Mouse (Mus musculus) hindbrain, embryonic 15.5 days (tissue): ENCODE measurements at regions not wholly inside any gene's neighbourhood (a gene's known extent, or its start where the extent isn't known, plus 50 kb on each side); places are given as distances from the start of the nearest gene placed in this dataset. TPM values are rescaled to one million over a fixed set of nuclear protein-coding genes. Genes with fewer than 3 reads are reported as not detected.

Experiments used
- ATAC-seq: fragments of 200-750 bp; cut with Nextera tagmentation; 2 replicates; pipeline ENCODE4 v1.8.0; 2017; ENCODE audit warnings: low read depth, moderate number of reproducible peaks, moderate TSS enrichment; ENCODE audit not compliant: low FRiP score
- H3K27ac ChIP-seq: fragments of 300-500 bp; sonication (generic); replicated peaks from 2 replicates; pipeline ENCODE4 v1.5.1; 2015; ENCODE audit warnings: mild to moderate bottlenecking, inconsistent platforms
- H3K27me3 ChIP-seq: fragments of 300-500 bp; sonication (generic); 2 replicates; pipeline ENCODE4 v1.6.1; 2015; ENCODE audit warnings: control low read depth, inconsistent platforms
- H3K36me3 ChIP-seq: fragments of 300-500 bp; sonication (generic); 2 replicates; pipeline ENCODE4 v1.6.1; 2015; ENCODE audit warnings: control low read depth, inconsistent platforms
- H3K4me1 ChIP-seq: fragments of 300-500 bp; sonication (generic); replicated peaks from 2 replicates; pipeline ENCODE4 v1.6.1; 2015; ENCODE audit warnings: control low read depth, inconsistent platforms
- H3K4me2 ChIP-seq: fragments of 300-500 bp; sonication (generic); 2 replicates; pipeline ENCODE4 v1.6.1; 2015; ENCODE audit warnings: moderate library complexity, mild to moderate bottlenecking, inconsistent platforms
- H3K4me3 ChIP-seq: fragments of 300-500 bp; sonication (generic); 2 replicates; pipeline ENCODE4 v1.5.1; 2015; ENCODE audit warnings: mild to moderate bottlenecking, inconsistent platforms
- H3K9ac ChIP-seq: fragments of 300-500 bp; sonication (generic); 2 replicates; pipeline ENCODE4 v1.6.1; 2015; ENCODE audit warnings: inconsistent platforms
- H3K9me3 ChIP-seq: fragments of 300-500 bp; sonication (generic); 2 replicates; pipeline ENCODE4 v1.6.1; 2016; ENCODE audit warnings: control low read depth, inconsistent platforms
- WGBS: fragments of 180-500 bp; shearing (Covaris S2); methylation state at CpG from one replicate; pipeline ENCODE4 v1.1.7; 2015; 5-methylcytosine and 5-hydroxymethylcytosine counted together
- microRNA-seq: library from miRNA; unstranded; fragments of <30 nt; microRNA quantifications from one replicate; pipeline ENCODE4, GENCODE M21; 2016

- no peak overlapping the region for H3K9ac ChIP-seq
Measured at GRCm38 (mm10) chr6:73365306-73365705, 104.2 kb downstream of the 4931417E11Rik start.

GRCm38 (mm10) chr6:73334995-73335394, 86.8 kb downstream of the Suclg1 start:
- no peaks in the 10 kb centered on the region for H3K9me3 ChIP-seq
- no peaks in the 10 kb centered on the region for H3K27me3 ChIP-seq
- no peak for ATAC-seq
- no peak overlapping the region for H3K4me2 ChIP-seq
- WGBS, result 70% methylated on average over 6 of the region's 6 CpGs
- no peaks in the 10 kb centered on the region for H3K4me1 ChIP-seq
- no peaks in the 10 kb centered on the region for H3K36me3 ChIP-seq
- no peak overlapping the region for H3K4me3 ChIP-seq
- no peak overlapping the region for H3K27ac ChIP-seq
- H3K9ac ChIP-seq, result no peak overlapping the region

More at GRCm38 (mm10) chr6:73365306-73365705, 104.2 kb downstream of the 4931417E11Rik start:
- no peak for ATAC-seq
- Histone ChIP-seq H3K27ac (no peak overlapping the region), H3K4me3 (no peak overlapping the region), H3K9me3 (no peaks in the 10 kb centered on the region), H3K27me3 (no peaks in the 10 kb centered on the region), H3K36me3 (no peaks in the 10 kb centered on the region), H3K4me2 (no peak overlapping the region), H3K4me1 (peaks cover 9% of the 10 kb centered on the region)
- WGBS, result 92% methylated on average over 9 of the region's 9 CpGs

- Histone ChIP-seq H3K27ac (no peak overlapping the region), H3K9me3 (no peaks in the 10 kb centered on the region), H3K36me3 (no peaks in the 10 kb centered on the region), H3K4me2 (no peak overlapping the region), H3K27me3 (no peaks in the 10 kb centered on the region), H3K4me1 (no peaks in the 10 kb centered on the region), H3K4me3 (no peak overlapping the region), H3K9ac (no peak overlapping the region)
- ATAC-seq, result no peak
- WGBS, result 91% methylated on average over 11 of the region's 11 CpGs
Measured at GRCm38 (mm10) chr6:73329666-73330065, 81.5 kb downstream of the Suclg1 start.

Small RNA genes lying in the stretch of these regions (microRNA-seq; reads per million reads assigned to microRNA genes)
- not detected for gene Gm24370
